Mouse (Mus musculus) stomach, postnatal 0 days (tissue): ENCODE results near the gene Ncln. TPM values are rescaled to one million over a fixed set of nuclear protein-coding genes. Genes with fewer than 3 reads are reported as not detected.

Source experiments
- ATAC-seq: fragments of 200-750 bp; cut with Nextera tagmentation; 2 replicates; pipeline ENCODE4 v1.8.0; 2017; ENCODE audit not compliant: low FRiP score, low TSS enrichment
- DNase-seq: peaks from one replicate; pipeline ENCODE4 v3.0.0-alpha.2; 2016; ENCODE audit warnings: low spot score
- H3K27ac ChIP-seq: fragments of 300-500 bp; sonication (generic); replicated peaks from 2 replicates; pipeline ENCODE4 v1.5.1; 2014; ENCODE audit warnings: mild to moderate bottlenecking, control low read depth
- H3K27me3 ChIP-seq: fragments of 300-500 bp; sonication (generic); 2 replicates; pipeline ENCODE4 v1.6.1; 2014; ENCODE audit warnings: low read length; ENCODE audit not compliant: control insufficient read depth, insufficient read depth
- H3K36me3 ChIP-seq: fragments of 300-500 bp; sonication (generic); 2 replicates; pipeline ENCODE4 v1.6.1; 2014; ENCODE audit warnings: low read length, mixed read lengths; ENCODE audit not compliant: control insufficient read depth, insufficient read depth
- H3K4me1 ChIP-seq: fragments of 300-500 bp; sonication (generic); replicated peaks from 2 replicates; pipeline ENCODE4 v1.6.1; 2014; ENCODE audit warnings: antibody characterized with exemption; ENCODE audit not compliant: control insufficient read depth, insufficient read depth
- H3K4me2 ChIP-seq: fragments of 300-500 bp; sonication (generic); replicated peaks from 2 replicates; pipeline ENCODE4 v1.6.1; 2014; ENCODE audit warnings: low read depth, mild to moderate bottlenecking, control low read depth, moderate library complexity
- H3K4me3 ChIP-seq: fragments of 300-500 bp; sonication (generic); 2 replicates; pipeline ENCODE4 v1.5.1; 2014; ENCODE audit warnings: low read depth, low read length, control low read depth
- H3K9ac ChIP-seq: fragments of 300-500 bp; sonication (generic); 2 replicates; pipeline ENCODE4 v1.6.1; 2014; ENCODE audit warnings: mild to moderate bottlenecking, low read length, control low read depth, mixed read lengths
- H3K9me3 ChIP-seq: fragments of 300-500 bp; sonication (generic); 2 replicates; pipeline ENCODE4 v1.6.1; 2016; ENCODE audit warnings: low read length; ENCODE audit not compliant: control insufficient read depth
- CTCF ChIP-seq: IDR thresholded peaks from 2 replicates; pipeline ENCODE4 v1.5.1; 2016; ENCODE audit warnings: antibody characterized with exemption, low read depth, mild to moderate bottlenecking, moderate library complexity
- EP300 ChIP-seq: optimal IDR thresholded peaks from 2 replicates; pipeline ENCODE3; 2016; ENCODE audit warnings: antibody characterized with exemption
- WGBS: fragments of 180-500 bp; shearing (Covaris S2); extraction: QIAGEN DNeasy Blood & Tissue Kit; methylation state at CpG from one replicate; pipeline ENCODE4 v1.1.7; 2014; 5-methylcytosine and 5-hydroxymethylcytosine counted together
- polyA plus RNA-seq: library from polyadenylated mRNA; unstranded; fragments of >200 nt; fragmentation: Nextera tagmentation; extraction: Ambion mirVana; gene quantifications from 2 replicates; pipeline ENCODE4 v1.2.1, GENCODE M21; 2015

The Ncln gene
- polyA plus RNA-seq, 1 experiment from 2014 or later = 37.0 TPM

- WGBS = 75% methylated on average over 4 of the region's 4 CpGs
- Histone ChIP-seq H3K27ac (no peak overlapping the region), H3K27me3 (peaks cover 7% of the 10 kb centered on the region), H3K9ac (no peak overlapping the region), H3K36me3 (no peaks in the 10 kb centered on the region), H3K4me2 (no peak overlapping the region), H3K9me3 (no peaks in the 10 kb centered on the region), H3K4me3 (no peak overlapping the region), H3K4me1 (0 out of 2 replicates have a peak, but pooled peaks cover 3% of the 10 kb centered on the region)
- TF ChIP-seq EP300 = no peak
- TF ChIP-seq CTCF = no peak
- ATAC-seq (no peak), DNase-seq (peak; percentile 14)
These were observed 32.7 kb downstream of the Ncln start for GRCm38 (mm10) chr10:81463531-81463930.

GRCm38 (mm10) chr10:81462917-81463316 lies 33.3 kb downstream of the Ncln start:
- 73% methylated on average over 7 of the region's 7 CpGs for WGBS
- no peak overlapping the region for H3K4me3 ChIP-seq
- 0 out of 2 replicates have a peak, but pooled peaks cover 3% of the 10 kb centered on the region for H3K4me1 ChIP-seq
- TF ChIP-seq CTCF = no peak
- TF ChIP-seq EP300 = no peak
- no peak overlapping the region for H3K4me2 ChIP-seq
- H3K9me3 ChIP-seq = no peaks in the 10 kb centered on the region
- H3K9ac ChIP-seq = no peak overlapping the region
- ATAC-seq (no peak), DNase-seq (no peak)
- no peak overlapping the region for H3K27ac ChIP-seq
- H3K36me3 ChIP-seq = no peaks in the 10 kb centered on the region
- peaks cover 7% of the 10 kb centered on the region for H3K27me3 ChIP-seq

- DNase-seq (peak; percentile 16), ATAC-seq (no peak)
- 34% methylated on average over 7 of the region's 7 CpGs for WGBS
- no peak overlapping the region for H3K9ac ChIP-seq
- H3K4me2 ChIP-seq = 0 out of 2 replicates have a peak overlapping the region, but pooled peaks have one; percentile 14
- H3K27me3 ChIP-seq = peaks cover 7% of the 10 kb centered on the region
- H3K36me3 ChIP-seq = no peaks in the 10 kb centered on the region
- H3K4me3 ChIP-seq = no peak overlapping the region
- no peak overlapping the region for H3K27ac ChIP-seq
- TF ChIP-seq CTCF (no peak), EP300 (no peak)
- 0 out of 2 replicates have a peak, but pooled peaks cover 3% of the 10 kb centered on the region for H3K4me1 ChIP-seq
- H3K9me3 ChIP-seq = no peaks in the 10 kb centered on the region
These were observed 33.8 kb downstream of the Ncln start for GRCm38 (mm10) chr10:81462415-81462804.

GRCm38 (mm10) chr10:81461673-81462414 lies 34.3 kb downstream of the Ncln start:
- TF ChIP-seq EP300 = no peak
- peak; percentile 25 for TF ChIP-seq CTCF
- no peak overlapping the region for H3K4me3 ChIP-seq
- H3K4me2 ChIP-seq = 0 out of 2 replicates have a peak overlapping the region, but pooled peaks have one; percentile 14

GRCm38 (mm10) chr10:81460951-81461350 lies 35.2 kb downstream of the Ncln start:
- no peak overlapping the region for H3K4me3 ChIP-seq
- WGBS = 43% methylated on average over 11 of the region's 11 CpGs
- no peak for DNase-seq
- no peak for ATAC-seq
- no peaks in the 10 kb centered on the region for H3K9me3 ChIP-seq
- H3K36me3 ChIP-seq = no peaks in the 10 kb centered on the region
- no peak for TF ChIP-seq EP300
- H3K9ac ChIP-seq = no peak overlapping the region
- no peak overlapping the region for H3K27ac ChIP-seq
- peaks cover 7% of the 10 kb centered on the region for H3K27me3 ChIP-seq
- no peak overlapping the region for H3K4me2 ChIP-seq
- H3K4me1 ChIP-seq = 0 out of 2 replicates have a peak, but pooled peaks cover 3% of the 10 kb centered on the region

More at GRCm38 (mm10) chr10:81461673-81462414, 34.3 kb downstream of the Ncln start:
- no peaks in the 10 kb centered on the region for H3K9me3 ChIP-seq
- DNase-seq (peak; percentile 28), ATAC-seq (no peak)
- WGBS = 9% methylated on average over 16 of the region's 16 CpGs
- no peak overlapping the region for H3K9ac ChIP-seq
- peaks cover 7% of the 10 kb centered on the region for H3K27me3 ChIP-seq
- no peaks in the 10 kb centered on the region for H3K36me3 ChIP-seq
- no peak overlapping the region for H3K27ac ChIP-seq
- 0 out of 2 replicates have a peak, but pooled peaks cover 3% of the 10 kb centered on the region for H3K4me1 ChIP-seq

GRCm38 (mm10) chr10:81460471-81460870 lies 35.7 kb downstream of the Ncln start:
- H3K27ac ChIP-seq = no peak overlapping the region
- ATAC-seq = no peak
- no peak overlapping the region for H3K9ac ChIP-seq
- H3K27me3 ChIP-seq = peaks cover 7% of the 10 kb centered on the region
- TF ChIP-seq CTCF (no peak), EP300 (no peak)
- no peak overlapping the region for H3K4me3 ChIP-seq
- 0 out of 2 replicates have a peak, but pooled peaks cover 3% of the 10 kb centered on the region for H3K4me1 ChIP-seq
- peak; percentile 13 for DNase-seq
- 36% methylated on average over 20 of the region's 20 CpGs for WGBS
- H3K36me3 ChIP-seq = no peaks in the 10 kb centered on the region
- H3K9me3 ChIP-seq = no peaks in the 10 kb centered on the region
- no peak overlapping the region for H3K4me2 ChIP-seq
